Comparison of ENCODE assay signal across 10 mouse cellular contexts in genomic region chr17:64363694-64364093, GRCm38 (mm10). TPM values are rescaled to one million over a fixed set of nuclear protein-coding genes. Genes with fewer than 3 reads are reported as not detected.
A peak's percentile ranks its signal among the peaks of the same experiment; 100 is the strongest.
DNase-seq lines count a peak whose midpoint lies in the region; ATAC-seq and TF ChIP-seq lines count a peak whose summit lies in the region.
"Had no signal": no experiment of that assay in that cellular context is flagged by ENCODE, and none has a peak within 500 bp of the region (broad histone marks: within the 10 kb centered on the region; RNA-seq: fewer than 3 reads in every experiment).

No protein-coding gene starts in this region.

- H3K9ac ChIP-seq in forebrain, embryonic 13.5 days = no peak overlapping the region
- H3K9ac ChIP-seq in forebrain, embryonic 11.5 days (ENCODE audit: low read length) = no peak overlapping the region
- no peak overlapping the region for H3K9ac ChIP-seq in stomach, postnatal 0 days (ENCODE audit: low read length)
- H3K9ac ChIP-seq: limb, embryonic 12.5 days; neural tube, embryonic 12.5 days had no signal

- H3K4me2 ChIP-seq in forebrain, embryonic 13.5 days = no peak overlapping the region
- H3K4me2 ChIP-seq in forebrain, embryonic 11.5 days (ENCODE audit: low read depth, low read length, severe bottlenecking) = no peak overlapping the region
- no peak overlapping the region for H3K4me2 ChIP-seq in stomach, postnatal 0 days (replicated peaks; ENCODE audit: low read depth)
- H3K4me2 ChIP-seq: limb, embryonic 12.5 days; neural tube, embryonic 12.5 days had no signal

- H3K27ac ChIP-seq in forebrain, embryonic 13.5 days = no peak overlapping the region
- H3K27ac ChIP-seq in forebrain, embryonic 11.5 days (ENCODE audit: low read depth, low read length) = no peak overlapping the region
- H3K27ac ChIP-seq in stomach, postnatal 0 days (replicated peaks) = no peak overlapping the region
- H3K27ac ChIP-seq: limb, embryonic 12.5 days; neural tube, embryonic 12.5 days had no signal

- H3K36me3 ChIP-seq in forebrain, embryonic 13.5 days (ENCODE audit: poor library complexity, severe bottlenecking) = no peaks in the 10 kb centered on the region
- H3K36me3 ChIP-seq in forebrain, embryonic 11.5 days (ENCODE audit: control insufficient read depth, insufficient read depth, low read length) = no peaks in the 10 kb centered on the region
- H3K36me3 ChIP-seq in stomach, postnatal 0 days (ENCODE audit: control insufficient read depth, insufficient read depth, low read length) = no peaks in the 10 kb centered on the region
- H3K36me3 ChIP-seq: limb, embryonic 12.5 days; neural tube, embryonic 12.5 days had no signal

- no peak for TF ChIP-seq EP300 in stomach, postnatal 0 days (optimal IDR thresholded peaks at IDR 0.05)

- peak; percentile 83 for ATAC-seq in forebrain, embryonic 13.5 days
- no peak for ATAC-seq in forebrain, embryonic 11.5 days (replicated peaks; ENCODE audit: low FRiP score)
- no peak for ATAC-seq in stomach, postnatal 0 days (ENCODE audit: low FRiP score, low TSS enrichment)

- 80% methylated on average over 1 of the region's 1 CpGs for WGBS in forebrain, embryonic 13.5 days
- WGBS in forebrain, embryonic 11.5 days = 88% methylated on average over 1 of the region's 1 CpGs
- WGBS in stomach, postnatal 0 days = 40% methylated on average over 1 of the region's 1 CpGs

- no peak overlapping the region for H3K4me3 ChIP-seq in forebrain, embryonic 13.5 days
- H3K4me3 ChIP-seq in forebrain, embryonic 11.5 days (ENCODE audit: low read depth, low read length) = no peak overlapping the region
- no peak overlapping the region for H3K4me3 ChIP-seq in stomach, postnatal 0 days (ENCODE audit: low read depth, low read length)
- H3K4me3 ChIP-seq: limb, embryonic 12.5 days; neural tube, embryonic 12.5 days had no signal

- intact Hi-C loops in heart, postnatal 10 days (cut with DNase I) = no loop called here

- no peaks in the 10 kb centered on the region for H3K9me3 ChIP-seq in forebrain, embryonic 13.5 days (replicated peaks)
- H3K9me3 ChIP-seq in forebrain, embryonic 11.5 days (ENCODE audit: control insufficient read depth, low read length) = no peaks in the 10 kb centered on the region
- H3K9me3 ChIP-seq in stomach, postnatal 0 days (ENCODE audit: control insufficient read depth, low read length) = no peaks in the 10 kb centered on the region
- H3K9me3 ChIP-seq: limb, embryonic 12.5 days; neural tube, embryonic 12.5 days had no signal

- DNase-seq in forebrain, embryonic 11.5 days (ENCODE audit: low spot score) = no peak
- DNase-seq in urinary bladder, postnatal 36 days (ENCODE audit: low spot score in 2 of 2) = peak; percentile 15 to 36
- no peak for DNase-seq in urinary bladder, postnatal 4 days (ENCODE audit: low spot score in 2 of 2)
- peak; percentile 80 for DNase-seq in heart, postnatal 10 days
- DNase-seq in stomach, postnatal 0 days (ENCODE audit: low spot score) = no peak
- no peak for DNase-seq in liver
- DNase-seq in thymus, postnatal 10 days (ENCODE audit: low spot score in 2 of 2) = no peak

- no peak for TF ChIP-seq CTCF in stomach, postnatal 0 days (IDR thresholded peaks at IDR 0.05; ENCODE audit: low read depth)

- no peaks in the 10 kb centered on the region for H3K27me3 ChIP-seq in forebrain, embryonic 13.5 days
- H3K27me3 ChIP-seq in forebrain, embryonic 11.5 days (ENCODE audit: control insufficient read depth, insufficient read depth, low read length) = no peaks in the 10 kb centered on the region
- H3K27me3 ChIP-seq in stomach, postnatal 0 days (ENCODE audit: control insufficient read depth, insufficient read depth, low read length) = no peaks in the 10 kb centered on the region
- H3K27me3 ChIP-seq: limb, embryonic 12.5 days; neural tube, embryonic 12.5 days had no signal

- H3K4me1 ChIP-seq in forebrain, embryonic 13.5 days = peaks cover 8% of the 10 kb centered on the region
- no peaks in the 10 kb centered on the region for H3K4me1 ChIP-seq in forebrain, embryonic 11.5 days (replicated peaks; ENCODE audit: control insufficient read depth, insufficient read depth, low read length)
- no peaks in the 10 kb centered on the region for H3K4me1 ChIP-seq in stomach, postnatal 0 days (replicated peaks; ENCODE audit: control insufficient read depth, insufficient read depth)
- H3K4me1 ChIP-seq: limb, embryonic 12.5 days; neural tube, embryonic 12.5 days had no signal

RNA-seq across cellular contexts. Expression of gene Pja2, which starts 32.0 kb away (rescaled TPM):
- polyA plus RNA-seq in forebrain, embryonic 13.5 days (2015; fragmentation: Nextera tagmentation; extraction: Ambion mirVana) = 90.2 and 102 TPM in 2 replicates
- polyA plus RNA-seq in forebrain, embryonic 11.5 days (2014; fragmentation: Nextera tagmentation; extraction: Ambion mirVana) = 69.0 and 72.5 TPM in 2 replicates
- total RNA-seq in heart, postnatal 10 days (2021) = 100 to 1,000 TPM; 140 to 148 TPM
- 43.5 and 46.7 TPM in 2 replicates for polyA plus RNA-seq in stomach, postnatal 0 days (2015; fragmentation: Nextera tagmentation; extraction: Ambion mirVana)

Comparison
In these comparisons a context has a peak if more than half of its experiments do, and no peak if none do; other contexts are left out.
1. DNase-seq: peak in urinary bladder, postnatal 36 days (2 of 2) and heart, postnatal 10 days (2 of 2); none in forebrain, embryonic 11.5 days (single experiment), urinary bladder, postnatal 4 days (0 of 2), stomach, postnatal 0 days (single experiment), liver (single experiment) and thymus, postnatal 10 days (0 of 2).